Mouse (Mus musculus): ENCODE data around the gene Vti1a.
A peak's percentile ranks its signal among the peaks of the same experiment; 100 is the strongest.

Gene Vti1a

DNA sequence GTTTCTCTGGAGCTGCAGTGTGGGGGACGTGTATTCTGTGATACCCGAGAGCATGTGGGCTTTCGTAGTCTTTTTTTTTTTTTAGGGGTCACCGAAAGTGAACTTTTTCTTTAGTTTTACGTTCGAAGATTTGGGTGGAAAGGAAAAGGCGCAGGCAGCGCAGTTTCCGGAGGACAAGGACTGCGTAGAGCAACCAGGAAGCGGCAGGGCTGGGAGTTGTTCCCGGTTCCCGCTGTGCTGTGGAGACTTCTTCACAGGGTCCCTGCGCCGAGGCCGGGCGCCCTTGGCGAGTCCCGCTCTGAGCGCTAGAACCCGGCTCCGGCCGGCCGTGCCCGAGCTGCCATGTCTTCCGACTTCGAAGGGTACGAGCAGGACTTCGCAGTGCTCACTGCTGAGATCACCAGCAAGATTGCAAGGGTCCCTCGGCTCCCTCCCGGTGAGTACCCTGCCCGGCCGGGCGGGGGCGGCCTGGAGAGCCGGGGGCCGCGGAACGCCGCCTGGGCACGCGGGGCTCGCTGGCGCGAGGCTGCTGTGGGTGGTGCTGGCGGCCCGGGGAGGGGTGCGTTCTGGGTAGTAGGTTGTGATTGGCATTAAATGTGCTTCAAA, at the start of gene Vti1a:
Vti1a (plus strand) TSS at position 187 of the 606 bp plus-strand sequence.
- peak; percentile 80 for DNase-seq (ENCODE audit: low read depth)

DNA sequence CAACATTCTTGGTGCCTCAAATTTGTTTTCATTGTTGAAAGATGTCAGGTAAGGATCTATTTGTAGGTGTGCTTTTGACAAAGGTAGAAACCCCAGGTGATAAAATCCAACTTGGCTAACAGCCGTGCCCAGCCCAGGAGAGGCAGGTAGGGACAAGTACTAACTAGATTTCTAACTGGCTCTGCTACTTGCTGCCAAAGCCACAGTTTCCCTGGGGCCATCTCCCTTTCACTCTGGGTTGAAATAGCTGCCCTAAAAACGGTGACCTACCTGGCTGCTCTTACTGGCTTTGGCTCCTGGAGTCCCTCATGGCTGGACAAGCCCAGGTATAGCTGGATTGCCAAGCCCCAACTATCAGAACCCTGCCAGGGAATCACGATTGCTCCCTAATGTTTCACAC, 49.3 kb upstream of the Vti1a start:
- no peak for DNase-seq (ENCODE audit: low read depth)

DNA sequence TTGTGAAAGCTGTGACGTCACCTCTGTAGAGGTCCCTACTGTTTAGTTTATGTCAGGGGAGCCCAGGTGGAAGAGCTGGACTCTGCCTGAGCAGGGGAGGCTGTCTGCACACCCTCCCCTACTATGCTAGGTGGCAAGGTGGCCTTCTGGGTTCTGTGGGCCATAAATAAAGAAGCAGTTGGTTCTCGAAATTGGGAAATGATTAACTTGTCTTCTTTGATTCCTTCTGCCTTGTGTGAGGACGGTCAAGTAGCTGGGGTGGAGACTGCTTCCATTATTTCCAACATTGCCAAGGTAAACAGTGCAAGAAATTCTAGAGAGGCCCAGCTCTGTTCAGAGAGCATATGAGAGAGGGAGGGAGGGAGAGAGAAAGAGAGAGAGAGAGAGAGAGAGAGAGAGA, 47.9 kb upstream of the Vti1a start:
- DNase-seq (ENCODE audit: low read depth): no peak

DNA sequence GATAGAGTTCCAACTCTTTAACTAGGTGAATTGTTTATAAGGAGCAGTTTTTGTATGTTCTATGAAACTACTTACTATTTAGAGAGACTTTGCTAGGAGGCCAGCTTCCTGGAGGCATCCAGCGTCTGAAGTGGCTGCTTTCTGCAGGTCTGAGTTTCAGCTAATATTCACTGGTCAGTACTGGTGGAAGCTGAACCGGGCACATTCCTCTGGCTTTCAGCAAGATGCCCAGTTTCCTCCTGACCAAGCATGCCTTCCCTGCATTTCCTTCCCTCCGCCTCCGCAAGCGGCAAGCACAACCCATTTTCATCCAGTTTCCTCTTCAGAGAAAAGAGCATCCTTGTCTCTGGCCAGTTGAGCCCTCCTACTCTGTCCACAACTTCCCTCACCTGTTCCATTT, 47.0 kb upstream of the Vti1a start:
- DNase-seq (ENCODE audit: low read depth): no peak

GRCm38 (mm10) chr19:55271448-55271847, 44.6 kb upstream of the Vti1a start:
- DNase-seq (ENCODE audit: low read depth): no peak

DNA sequence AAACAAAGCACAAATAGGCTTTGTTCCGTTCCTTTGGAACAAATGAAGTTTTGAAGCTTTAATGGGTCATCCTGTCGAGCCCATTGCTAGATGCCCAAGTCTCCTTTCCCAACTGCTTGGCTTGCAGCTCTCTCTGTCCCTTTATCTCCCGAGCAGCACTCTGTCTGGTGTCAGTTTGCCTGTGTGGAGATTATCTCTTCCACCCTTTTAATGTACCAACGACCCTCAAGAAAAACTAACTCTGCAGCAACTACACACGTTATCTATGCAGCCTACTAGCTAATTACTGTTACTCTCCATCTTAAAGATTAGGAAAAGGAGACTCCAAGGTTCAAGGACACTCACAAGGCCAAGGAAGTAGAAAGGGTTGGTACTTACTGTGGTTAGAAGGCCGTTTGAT, 42.8 kb upstream of the Vti1a start:
- DNase-seq (ENCODE audit: low read depth): no peak

GRCm38 (mm10) chr19:55276100-55276499, 40.0 kb upstream of the Vti1a start:
- no peak for DNase-seq (ENCODE audit: low read depth)

DNA sequence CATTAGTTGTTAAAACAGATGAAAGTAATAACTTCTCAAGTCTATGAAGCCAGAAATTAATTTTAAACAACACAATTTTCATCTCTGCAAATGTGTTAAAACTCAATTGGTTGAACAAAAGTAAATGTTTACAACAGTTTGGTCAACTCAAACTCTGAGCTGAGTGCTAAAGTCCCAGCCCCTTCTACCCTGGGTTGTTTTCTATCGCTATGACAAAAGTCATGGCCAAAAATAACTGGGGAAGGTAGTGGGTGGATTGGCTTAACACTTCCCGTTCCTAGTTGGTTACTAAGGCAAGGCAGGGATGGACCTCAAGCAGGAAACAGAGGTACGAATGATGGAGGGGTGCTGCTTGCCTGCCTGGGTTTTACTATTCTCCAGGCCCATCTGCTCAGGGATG, 39.3 kb upstream of the Vti1a start:
- DNase-seq (ENCODE audit: low read depth): no peak

- no peak for DNase-seq (ENCODE audit: low read depth)
Observed at GRCm38 (mm10) chr19:55284093-55284492, 32.0 kb upstream of the Vti1a start.

GRCm38 (mm10) chr19:55286034-55286433, 30.1 kb upstream of the Vti1a start:
- DNase-seq (ENCODE audit: low read depth): no peak

DNA sequence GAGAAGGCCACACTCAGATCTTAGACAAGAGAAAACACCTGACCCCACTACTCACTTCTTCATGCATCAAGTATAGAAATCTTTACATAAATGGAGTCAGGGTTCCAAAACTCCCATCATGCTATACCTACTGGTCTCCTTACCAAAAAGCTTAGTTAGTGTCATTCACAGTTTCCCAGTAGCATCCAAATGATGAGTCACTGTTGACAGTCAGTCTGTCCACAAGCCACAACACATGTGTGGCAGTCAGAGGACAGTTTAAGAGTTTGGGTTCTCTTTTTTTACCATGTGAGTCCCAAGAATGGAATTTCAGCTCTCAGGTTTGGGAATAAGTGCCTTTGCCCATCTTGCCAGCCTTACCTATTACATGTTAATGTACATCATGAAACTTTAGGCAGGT, 27.1 kb upstream of the Vti1a start:
- DNase-seq (ENCODE audit: low read depth): no peak

DNA sequence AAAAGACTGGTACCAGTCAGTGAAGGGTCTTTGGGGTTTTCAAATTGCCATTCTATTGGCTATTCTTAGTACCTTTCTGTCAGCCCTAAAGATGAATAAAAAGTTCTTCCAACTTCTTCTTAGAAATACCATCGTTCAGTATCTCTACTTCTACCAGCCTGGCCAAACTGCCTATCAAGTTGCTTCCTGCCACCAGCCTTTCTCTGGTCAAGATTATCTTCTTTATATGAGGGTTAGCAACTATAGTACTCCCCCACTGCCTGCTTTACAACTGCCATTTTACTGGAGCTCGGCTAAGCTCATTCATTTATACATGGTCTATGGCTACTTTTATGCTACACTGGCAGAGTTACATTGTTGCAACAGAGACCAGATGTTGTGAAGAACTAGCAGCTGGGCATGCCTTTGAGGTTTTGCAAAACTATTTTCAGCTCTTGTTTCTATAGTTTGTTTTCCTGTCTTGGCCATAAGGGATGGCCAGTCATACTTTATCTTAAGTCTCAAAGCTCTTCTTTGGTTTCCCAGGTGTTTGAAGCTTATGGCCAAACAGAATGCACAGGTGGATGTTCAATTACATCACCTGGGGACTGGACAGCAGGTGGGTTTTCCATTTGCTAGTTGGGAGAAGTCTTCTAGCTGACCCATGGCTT, 25.3 kb upstream of the Vti1a start:
- no peak for DNase-seq (ENCODE audit: low read depth)

- DNase-seq (ENCODE audit: low read depth): no peak
Observed at GRCm38 (mm10) chr19:55292210-55292850, 23.8 kb upstream of the Vti1a start.

DNA sequence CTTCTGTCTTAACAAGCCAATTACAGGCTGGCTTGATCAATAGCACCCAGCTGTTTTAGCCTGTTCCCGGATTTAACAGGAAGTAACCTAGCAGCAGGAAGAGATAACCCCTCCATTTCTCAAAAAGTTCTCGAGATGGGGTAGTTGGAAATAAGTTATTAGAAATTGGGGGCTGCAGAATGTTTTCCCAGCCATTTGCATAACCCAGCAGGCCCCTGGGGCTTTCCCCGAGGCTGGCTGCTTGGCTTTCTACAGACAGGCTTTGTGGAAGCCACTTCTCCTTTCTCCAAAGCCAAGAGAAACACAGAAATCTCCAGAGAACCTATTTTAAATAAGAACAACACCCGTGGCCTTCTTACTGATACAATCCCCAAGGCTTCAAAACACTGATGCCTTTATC, 22.9 kb upstream of the Vti1a start:
- DNase-seq (ENCODE audit: low read depth): no peak

DNA sequence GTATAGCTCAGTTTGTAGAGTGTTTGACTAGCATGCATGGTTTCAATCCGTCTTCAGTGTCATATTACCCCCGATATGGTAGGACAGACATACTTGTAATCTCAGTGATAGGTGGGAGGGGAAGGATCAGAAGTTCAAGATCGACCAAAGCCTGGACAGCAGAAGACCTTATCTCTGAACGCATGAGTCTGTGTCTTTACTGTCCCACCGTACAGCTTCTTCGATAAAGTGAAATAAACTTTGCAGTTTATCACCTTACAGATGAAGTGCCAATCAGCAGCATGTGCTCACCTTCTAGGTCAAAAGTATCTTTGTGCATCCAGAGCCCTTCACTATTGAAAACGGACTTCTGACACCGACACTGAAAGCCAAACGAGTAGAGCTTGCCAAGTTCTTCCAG, 21.0 kb upstream of the Vti1a start:
- DNase-seq (ENCODE audit: low read depth): no peak

DNA sequence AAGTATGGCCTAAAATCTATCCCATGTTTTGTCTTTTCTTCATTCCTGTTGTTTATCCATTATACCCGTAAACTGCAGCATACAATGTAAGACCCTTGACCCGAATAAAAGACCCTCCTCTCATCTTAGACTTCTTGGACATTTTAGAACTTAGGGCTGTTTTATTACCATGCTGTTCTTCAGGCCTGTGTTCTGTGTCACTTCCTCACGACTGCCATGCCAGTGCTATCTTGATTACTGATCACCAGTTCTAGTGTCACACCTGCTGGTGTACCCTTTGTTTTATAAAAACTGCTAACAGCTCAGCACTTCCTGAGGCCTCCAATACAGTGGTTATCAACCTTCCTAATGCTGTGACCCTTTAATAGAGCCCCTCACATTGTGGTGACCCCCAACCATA, 20.5 kb upstream of the Vti1a start:
- no peak for DNase-seq (ENCODE audit: low read depth)

- DNase-seq (ENCODE audit: low read depth): no peak
Observed at GRCm38 (mm10) chr19:55296301-55296700, 19.8 kb upstream of the Vti1a start.

DNA sequence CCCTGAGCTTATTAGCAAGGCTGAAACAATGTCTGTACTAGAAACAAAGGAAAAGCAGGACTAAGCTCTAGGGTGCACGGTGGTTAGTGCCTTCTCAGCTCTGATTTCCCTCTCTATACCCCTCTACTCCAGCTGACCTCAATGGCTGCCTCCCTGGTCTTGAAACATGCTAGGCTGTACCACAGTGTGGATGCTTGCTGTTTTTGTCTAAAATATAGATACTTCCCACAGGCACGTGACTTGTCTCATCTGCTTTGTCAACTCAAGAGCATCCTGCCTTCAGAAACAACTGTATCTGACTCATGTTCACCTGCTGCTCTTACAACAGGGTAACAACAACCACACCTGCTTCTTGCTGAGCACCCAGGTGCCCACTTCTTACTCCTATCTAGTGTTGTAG, 18.6 kb upstream of the Vti1a start:
- no peak for DNase-seq (ENCODE audit: low read depth)

DNA sequence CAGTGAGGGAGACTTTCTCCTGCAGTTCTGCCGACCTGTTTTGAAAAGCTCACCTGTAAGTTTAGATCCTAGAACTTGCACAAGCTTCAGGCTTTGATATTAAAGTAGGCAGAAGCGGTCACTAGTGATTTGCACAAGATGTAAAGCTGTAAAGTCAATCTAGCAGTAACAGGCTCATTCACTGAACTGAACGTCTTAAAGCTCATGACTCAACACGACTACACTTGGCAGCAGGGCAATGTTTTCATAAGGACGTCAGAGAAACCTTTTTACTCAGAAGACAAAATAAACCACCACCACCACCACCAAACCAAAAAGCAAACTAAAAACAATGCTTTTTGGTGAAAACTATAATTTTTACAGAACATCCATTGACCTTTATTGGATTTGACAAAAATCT, 18.1 kb upstream of the Vti1a start:
- peak; percentile 32 for DNase-seq (ENCODE audit: low read depth)

DNA sequence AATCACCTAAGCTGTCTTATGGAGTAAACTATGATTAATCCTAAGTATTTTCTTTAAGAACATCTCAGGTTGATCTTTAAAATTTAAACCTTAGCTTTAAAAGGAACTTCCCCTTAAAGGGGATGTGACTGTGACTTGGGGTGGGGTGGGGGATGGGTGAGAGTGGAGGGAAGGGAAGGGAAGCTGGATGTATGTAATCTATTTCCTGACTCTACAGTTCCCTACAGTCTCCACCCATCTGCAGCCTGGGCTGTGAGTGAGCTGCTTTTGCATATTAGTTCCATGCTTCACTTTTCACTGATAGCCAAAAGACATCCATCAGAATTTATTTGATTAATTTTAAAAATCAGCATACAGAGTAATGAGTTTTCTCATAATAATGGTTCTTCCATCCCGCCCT, 16.7 kb upstream of the Vti1a start:
- DNase-seq (ENCODE audit: low read depth): no peak

- DNase-seq (ENCODE audit: low read depth): no peak
Observed at GRCm38 (mm10) chr19:55300525-55300924, 15.6 kb upstream of the Vti1a start.

- DNase-seq (ENCODE audit: low read depth): no peak
Observed at GRCm38 (mm10) chr19:55305024-55305423, 11.1 kb upstream of the Vti1a start.

GRCm38 (mm10) chr19:55311874-55312273, 4.2 kb upstream of the Vti1a start:
- DNase-seq (ENCODE audit: low read depth): no peak

DNA sequence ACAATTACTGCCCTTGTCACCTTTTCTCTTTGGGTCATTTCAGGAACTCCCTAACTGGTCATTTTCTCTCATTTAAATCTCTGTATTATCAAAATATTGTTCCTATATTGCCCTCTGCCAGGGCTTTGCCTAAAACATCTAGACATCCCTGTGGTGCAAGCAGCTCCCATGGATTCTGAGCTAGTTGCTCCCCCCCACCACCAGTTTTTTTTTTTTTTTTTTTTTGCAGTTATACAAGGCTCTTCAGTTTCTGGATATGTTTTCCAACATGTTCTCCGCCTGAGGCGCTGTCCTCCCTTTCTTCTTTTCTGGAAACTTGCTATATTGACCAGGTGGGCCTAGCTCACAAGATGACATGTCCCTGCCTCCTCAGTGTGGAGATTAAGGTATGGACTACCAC, 2.4 kb upstream of the Vti1a start:
- no peak for DNase-seq (ENCODE audit: low read depth)
